Mouse (Mus musculus) left cerebral cortex, adult 9 months (tissue): ENCODE measurements around the gene Ice1.

Experiments
- DNase-seq, 2 experiments: peaks; one replicate each; pipeline ENCODE4 v3.0.0; 2022; ENCODE audit warnings: low spot score in 2 of 2

The Ice1 gene

GRCm38 (mm10) chr13:70574216-70574615, 63.2 kb downstream of the Ice1 start:
- DNase-seq, result no peak

GRCm38 (mm10) chr13:70567889-70568288, 69.5 kb downstream of the Ice1 start:
- DNase-seq, result no peak

- no peak for DNase-seq
Measured at GRCm38 (mm10) chr13:70553456-70553855, 84.0 kb downstream of the Ice1 start.

- no peak for DNase-seq
Measured at GRCm38 (mm10) chr13:70547457-70547856, 90.0 kb downstream of the Ice1 start.

- peak in 1 of 2 experiments; percentile 3 for DNase-seq
Measured at GRCm38 (mm10) chr13:70545261-70545660, 92.2 kb downstream of the Ice1 start.

- no peak for DNase-seq
Measured at GRCm38 (mm10) chr13:70539842-70540241, 97.6 kb downstream of the Ice1 start.

GRCm38 (mm10) chr13:70533412-70533811, 104.0 kb downstream of the Ice1 start:
- DNase-seq, result no peak

- no peak for DNase-seq
Measured at GRCm38 (mm10) chr13:70532719-70533118, 104.7 kb downstream of the Ice1 start.

GRCm38 (mm10) chr13:70517651-70518050, 119.8 kb downstream of the Ice1 start:
- DNase-seq, result no peak

- no peak for DNase-seq
Measured at GRCm38 (mm10) chr13:70515004-70515403, 122.4 kb downstream of the Ice1 start.

- no peak for DNase-seq
Measured at GRCm38 (mm10) chr13:70510199-70510598, 127.2 kb downstream of the Ice1 start.

GRCm38 (mm10) chr13:70509375-70510016, 127.9 kb downstream of the Ice1 start:
- DNase-seq, result no peak

GRCm38 (mm10) chr13:70508708-70509374, 128.6 kb downstream of the Ice1 start:
- no peak for DNase-seq
